Mouse (Mus musculus): ENCODE measurements at regions not wholly inside any gene's neighbourhood (a gene's known extent, or its start where the extent isn't known, plus 50 kb on each side); places are given as distances from the start of the nearest gene placed in this dataset.

DNA sequence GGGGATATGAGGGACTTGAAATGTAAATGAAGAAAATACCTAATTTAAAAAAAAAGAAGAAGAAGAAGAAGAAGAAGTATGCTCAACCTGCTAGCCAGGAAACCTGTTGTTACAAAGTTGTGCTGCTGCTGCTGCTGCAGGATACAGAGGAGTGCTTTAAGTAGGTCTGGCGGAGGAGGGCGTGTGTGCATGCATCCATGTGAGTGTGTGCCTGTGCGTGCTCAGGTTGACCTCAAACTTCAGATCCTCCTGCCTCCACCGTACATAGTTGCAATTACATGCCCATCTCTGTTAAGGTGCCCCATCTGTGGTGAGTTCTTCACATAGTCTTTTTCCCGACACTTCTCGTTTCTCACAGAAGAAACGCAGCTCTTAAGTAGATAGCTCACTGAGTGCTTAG is 2513.4 kb upstream of the 5930422O12Rik start:
- TF ChIP-seq POLR2A (IDR thresholded peaks at IDR 0.05; ENCODE audit: insufficient read length, low read depth) (no peak), E2F4 (IDR thresholded peaks at IDR 0.05; ENCODE audit: insufficient read depth) (no peak), MAX (IDR thresholded peaks at IDR 0.05; ENCODE audit: low read depth) (no peak), USF1 (IDR thresholded peaks at IDR 0.05; ENCODE audit: low read depth) (no peak), TCF12 (IDR thresholded peaks at IDR 0.05; ENCODE audit: insufficient read depth, poor library complexity, severe bottlenecking) (no peak), REST (IDR thresholded peaks at IDR 0.05; ENCODE audit: insufficient read depth, insufficient read length) (no peak), MYOG (IDR thresholded peaks at IDR 0.05; ENCODE audit: control insufficient read depth in 1 of 3, insufficient read depth in 1 of 3, insufficient read length in 2 of 3, low read depth in 2 of 3) (no peak), CEBPB (IDR thresholded peaks at IDR 0.05; ENCODE audit: insufficient read depth, poor library complexity, severe bottlenecking) (no peak)
